Mouse (Mus musculus): ENCODE measurements around the gene Exoc3l2. TPM values are rescaled to one million over a fixed set of nuclear protein-coding genes. Genes with fewer than 3 reads are reported as not detected.

The Exoc3l2 gene
- polyA plus RNA-seq, 1 experiment from 2014 or later: 0.76 TPM

DNA sequence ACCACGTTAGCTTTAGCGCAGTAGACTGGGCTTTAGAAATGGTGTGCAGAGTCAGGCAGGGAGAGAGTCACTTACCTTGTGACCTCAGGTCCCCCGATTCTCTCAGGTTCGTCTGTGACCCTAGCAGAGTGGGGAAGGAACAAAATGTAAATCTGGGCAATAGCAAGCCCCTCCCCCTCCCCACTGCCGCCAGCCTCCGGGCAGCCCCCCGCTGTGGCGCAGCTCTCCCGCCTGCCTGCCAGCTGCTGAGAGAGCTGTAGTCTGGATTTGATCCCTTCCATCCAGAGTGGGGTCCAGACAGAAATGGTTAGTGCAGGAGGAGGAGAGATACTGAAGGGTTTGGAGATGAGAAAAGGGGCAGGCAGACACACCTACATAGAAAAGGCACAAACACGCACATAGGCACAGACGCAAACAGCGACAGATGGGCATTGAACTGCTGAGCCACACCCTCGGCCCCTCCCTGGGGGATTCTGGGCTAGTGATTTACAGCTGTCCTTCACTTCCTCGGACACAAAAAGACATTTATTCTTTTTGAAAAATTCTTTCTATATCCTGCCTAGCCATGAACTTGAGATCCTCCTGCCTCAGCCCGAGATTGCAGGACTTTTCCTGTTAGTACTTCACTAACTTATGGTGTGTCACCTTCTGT is 35.0 kb upstream of the Exoc3l2 start:
- DNase-seq (ENCODE audit: low spot score): no peak
- 65% methylated on average over 15 of the region's 15 CpGs for WGBS
- Histone ChIP-seq H3K9ac (ENCODE audit: low read depth, low read length) (no peak overlapping the region), H3K4me3 (ENCODE audit: low read depth, low read length) (no peak overlapping the region), H3K9me3 (ENCODE audit: control insufficient read depth, low read length) (no peaks in the 10 kb centered on the region), H3K4me1 (replicated peaks; ENCODE audit: control insufficient read depth, insufficient read depth, low read length) (no peaks in the 10 kb centered on the region), H3K27me3 (ENCODE audit: control insufficient read depth, insufficient read depth, low read length) (no peaks in the 10 kb centered on the region), H3K27ac (ENCODE audit: low read depth, low read length) (no peak overlapping the region; the same call in 1 of the 2 replicates), H3K36me3 (ENCODE audit: control insufficient read depth, insufficient read depth, low read length) (peaks cover 23% of the 10 kb centered on the region), H3K4me2 (replicated peaks; ENCODE audit: low read depth, low read length) (no peak overlapping the region)
- ATAC-seq (ENCODE audit: low FRiP score): no peak

DNA sequence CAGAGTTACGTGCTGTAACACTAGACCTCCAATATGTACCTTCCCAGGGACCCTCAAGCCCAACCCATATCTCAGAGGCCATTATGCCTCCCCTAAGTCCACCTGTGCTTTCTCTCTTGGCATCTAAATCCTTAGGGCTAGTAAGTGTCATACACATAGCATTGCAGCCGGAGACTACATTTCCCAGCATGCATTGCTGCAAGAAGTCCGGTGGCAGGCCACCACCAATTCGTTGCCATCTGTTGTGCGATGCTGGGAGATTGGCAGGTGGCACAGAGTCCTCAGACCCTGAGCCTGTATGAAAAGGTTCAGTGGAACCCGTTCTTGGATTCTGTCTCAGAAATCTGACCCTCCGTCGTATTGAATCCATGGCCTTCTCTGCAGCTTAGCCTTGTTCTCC is 33.4 kb upstream of the Exoc3l2 start:
- no peak for ATAC-seq (ENCODE audit: low FRiP score)

DNA sequence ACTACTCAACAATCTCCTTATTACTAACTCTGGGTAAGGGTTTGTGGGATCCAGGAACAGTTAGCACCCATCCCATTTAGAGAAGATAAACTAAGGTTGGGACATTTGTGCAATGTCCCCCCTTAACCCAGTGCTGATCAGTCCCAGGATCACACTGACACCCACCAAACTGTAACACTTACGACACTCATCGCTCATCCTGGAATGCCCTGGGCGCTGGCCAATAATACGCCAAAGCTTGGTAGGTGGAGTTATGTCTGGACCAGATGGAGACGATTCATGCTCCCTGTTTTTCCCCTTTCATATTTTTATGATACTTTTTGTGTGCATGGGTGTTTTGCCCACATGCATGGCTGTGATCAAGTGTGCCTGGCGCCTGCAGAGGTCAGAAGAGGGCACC is 32.7 kb upstream of the Exoc3l2 start:
- H3K4me3 ChIP-seq (ENCODE audit: low read depth, low read length): no peak overlapping the region
- H3K27me3 ChIP-seq (ENCODE audit: control insufficient read depth, insufficient read depth, low read length): no peaks in the 10 kb centered on the region
- H3K9me3 ChIP-seq (ENCODE audit: control insufficient read depth, low read length): no peaks in the 10 kb centered on the region
- no peaks in the 10 kb centered on the region for H3K4me1 ChIP-seq (replicated peaks; ENCODE audit: control insufficient read depth, insufficient read depth, low read length)
- 96% methylated on average over 6 of the region's 6 CpGs for WGBS
- H3K27ac ChIP-seq (ENCODE audit: low read depth, low read length): no peak overlapping the region
- H3K9ac ChIP-seq (ENCODE audit: low read depth, low read length): no peak overlapping the region
- no peak overlapping the region for H3K4me2 ChIP-seq (replicated peaks; ENCODE audit: low read depth, low read length)
- H3K36me3 ChIP-seq (ENCODE audit: control insufficient read depth, insufficient read depth, low read length): peaks cover 36% of the 10 kb centered on the region
- no peak for ATAC-seq (ENCODE audit: low FRiP score)
- no peak for DNase-seq (ENCODE audit: low spot score)

More for the DNA sequence above, 33.4 kb upstream of the Exoc3l2 start:
- no peak overlapping the region for H3K4me3 ChIP-seq (ENCODE audit: low read depth, low read length)
- WGBS: 70% methylated on average over 8 of the region's 8 CpGs
- no peaks in the 10 kb centered on the region for H3K9me3 ChIP-seq (ENCODE audit: control insufficient read depth, low read length)
- H3K9ac ChIP-seq (ENCODE audit: low read depth, low read length): no peak overlapping the region
- DNase-seq (ENCODE audit: low spot score): no peak
- H3K27ac ChIP-seq (ENCODE audit: low read depth, low read length): no peak overlapping the region
- H3K36me3 ChIP-seq (ENCODE audit: control insufficient read depth, insufficient read depth, low read length): peaks cover 34% of the 10 kb centered on the region
- H3K4me1 ChIP-seq (replicated peaks; ENCODE audit: control insufficient read depth, insufficient read depth, low read length): no peaks in the 10 kb centered on the region
- no peak overlapping the region for H3K4me2 ChIP-seq (replicated peaks; ENCODE audit: low read depth, low read length)
- H3K27me3 ChIP-seq (ENCODE audit: control insufficient read depth, insufficient read depth, low read length): no peaks in the 10 kb centered on the region

DNA sequence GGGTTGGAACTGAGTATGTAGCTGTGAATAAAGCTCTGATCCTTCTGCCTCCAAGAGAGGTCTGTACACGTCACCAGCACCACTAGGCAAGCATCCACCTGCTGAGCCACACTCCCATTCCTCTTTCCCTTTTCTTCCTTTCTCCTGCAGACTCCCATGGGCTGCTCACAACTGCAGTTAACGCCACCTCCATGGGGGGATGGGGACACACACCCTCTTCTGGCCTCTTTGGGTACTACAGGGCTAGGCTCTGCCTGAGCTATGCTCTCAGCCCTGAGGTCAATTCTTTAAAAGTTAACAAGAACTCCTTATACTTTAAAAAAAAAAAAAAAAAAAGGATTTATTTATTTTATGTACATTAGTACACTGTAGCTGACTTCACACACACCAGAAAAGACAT is 30.7 kb upstream of the Exoc3l2 start:
- Histone ChIP-seq H3K27ac (ENCODE audit: low read depth, low read length) (no peak overlapping the region), H3K36me3 (ENCODE audit: control insufficient read depth, insufficient read depth, low read length) (peaks cover 47% of the 10 kb centered on the region), H3K4me1 (replicated peaks; ENCODE audit: control insufficient read depth, insufficient read depth, low read length) (no peaks in the 10 kb centered on the region), H3K27me3 (ENCODE audit: control insufficient read depth, insufficient read depth, low read length) (no peaks in the 10 kb centered on the region), H3K9me3 (ENCODE audit: control insufficient read depth, low read length) (no peaks in the 10 kb centered on the region), H3K4me3 (ENCODE audit: low read depth, low read length) (no peak overlapping the region), H3K9ac (ENCODE audit: low read depth, low read length) (no peak overlapping the region), H3K4me2 (replicated peaks; ENCODE audit: low read depth, low read length) (no peak overlapping the region)
- ATAC-seq (ENCODE audit: low FRiP score) (no peak), DNase-seq (ENCODE audit: low spot score) (no peak)
- WGBS: 98% methylated on average over 2 of the region's 2 CpGs

DNA sequence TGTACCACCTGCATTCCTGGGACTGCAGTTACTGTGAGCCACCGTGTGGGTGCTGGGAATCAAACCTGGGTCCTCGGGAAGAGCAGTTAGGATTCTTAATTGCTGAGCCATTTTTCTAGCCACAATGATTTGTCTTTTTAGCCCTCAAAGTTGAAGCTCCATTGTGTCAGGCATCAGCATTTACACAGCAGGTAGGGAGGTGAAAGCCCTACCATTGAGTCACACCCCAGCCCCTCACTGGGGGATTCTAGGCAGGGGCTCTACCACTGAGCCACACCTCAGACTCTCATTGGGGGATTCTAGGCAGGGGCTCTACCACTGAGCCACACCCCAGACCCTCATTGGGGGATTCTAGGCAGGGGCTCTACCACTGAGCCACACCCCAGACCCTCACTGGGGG is 26.9 kb upstream of the Exoc3l2 start:
- WGBS: 93% methylated on average over 2 of the region's 2 CpGs
- DNase-seq (ENCODE audit: low spot score) (no peak), ATAC-seq (ENCODE audit: low FRiP score) (no peak)
- Histone ChIP-seq H3K27me3 (ENCODE audit: control insufficient read depth, insufficient read depth, low read length) (no peaks in the 10 kb centered on the region), H3K4me2 (replicated peaks; ENCODE audit: low read depth, low read length) (no peak overlapping the region), H3K9me3 (ENCODE audit: control insufficient read depth, low read length) (no peaks in the 10 kb centered on the region), H3K36me3 (ENCODE audit: control insufficient read depth, insufficient read depth, low read length) (peaks cover 45% of the 10 kb centered on the region), H3K27ac (ENCODE audit: low read depth, low read length) (no peak overlapping the region), H3K4me3 (ENCODE audit: low read depth, low read length) (no peak overlapping the region), H3K4me1 (replicated peaks; ENCODE audit: control insufficient read depth, insufficient read depth, low read length) (no peaks in the 10 kb centered on the region), H3K9ac (ENCODE audit: low read depth, low read length) (no peak overlapping the region)

DNA sequence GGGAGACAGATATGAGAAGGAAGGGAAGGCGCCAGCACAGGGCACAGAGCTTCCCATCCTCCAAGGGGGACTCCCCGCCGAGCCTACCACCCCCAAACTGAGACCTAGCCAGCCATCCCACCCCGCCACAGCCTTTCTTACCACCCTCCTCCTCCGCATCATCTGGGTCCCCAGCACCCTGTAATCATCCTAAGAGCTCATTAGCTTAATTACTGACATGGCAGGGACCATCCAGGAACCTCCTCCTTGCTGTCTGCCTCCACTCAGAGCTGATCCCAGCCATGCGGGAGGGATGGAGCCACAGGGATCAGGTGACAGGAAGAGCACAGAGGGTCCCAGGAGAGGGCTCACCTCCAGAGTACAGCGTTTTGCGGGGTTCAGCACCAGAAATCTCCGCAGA is 26.1 kb upstream of the Exoc3l2 start:
- H3K4me3 ChIP-seq (ENCODE audit: low read depth, low read length): no peak overlapping the region
- ATAC-seq (ENCODE audit: low FRiP score) (no peak), DNase-seq (ENCODE audit: low spot score) (no peak)
- H3K36me3 ChIP-seq (ENCODE audit: control insufficient read depth, insufficient read depth, low read length): peaks cover 43% of the 10 kb centered on the region
- H3K27ac ChIP-seq (ENCODE audit: low read depth, low read length): no peak overlapping the region
- H3K27me3 ChIP-seq (ENCODE audit: control insufficient read depth, insufficient read depth, low read length): no peaks in the 10 kb centered on the region
- 92% methylated on average over 9 of the region's 9 CpGs for WGBS
- H3K4me2 ChIP-seq (replicated peaks; ENCODE audit: low read depth, low read length): no peak overlapping the region
- no peaks in the 10 kb centered on the region for H3K4me1 ChIP-seq (replicated peaks; ENCODE audit: control insufficient read depth, insufficient read depth, low read length)
- H3K9ac ChIP-seq (ENCODE audit: low read depth, low read length): no peak overlapping the region
- H3K9me3 ChIP-seq (ENCODE audit: control insufficient read depth, low read length): no peaks in the 10 kb centered on the region

DNA sequence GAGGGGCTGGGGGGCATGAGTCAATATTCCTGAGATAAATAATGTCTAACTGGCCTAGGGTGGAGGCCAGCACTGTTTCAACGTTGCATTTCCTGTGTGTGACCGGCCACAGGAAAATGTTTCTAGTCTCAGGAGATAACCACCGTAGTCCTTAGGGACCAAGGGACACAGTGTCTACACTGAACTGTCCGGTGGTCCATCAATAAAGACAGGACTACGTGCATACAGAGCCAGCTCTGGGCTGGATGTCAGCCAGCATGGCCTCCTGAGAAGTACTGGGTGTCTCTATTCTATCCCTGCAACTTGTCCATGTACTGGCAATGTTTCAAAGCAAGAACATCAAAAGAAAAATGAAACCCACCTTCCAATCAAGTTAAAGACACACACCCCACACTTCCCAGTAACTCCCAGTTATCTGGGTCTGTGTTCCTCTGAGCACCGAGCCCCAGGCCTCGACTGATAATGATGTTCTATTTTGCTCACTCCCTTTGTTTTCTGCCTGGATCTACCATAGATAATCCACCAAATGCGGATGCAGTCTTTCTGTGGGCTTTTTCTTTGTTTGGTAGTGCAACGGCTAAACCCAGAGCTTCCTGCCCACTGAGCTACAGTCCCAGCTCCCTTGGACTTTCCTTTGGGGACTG is 21.6 kb upstream of the Exoc3l2 start:
- no peak overlapping the region for H3K27ac ChIP-seq (ENCODE audit: low read depth, low read length)
- no peak overlapping the region for H3K4me2 ChIP-seq (replicated peaks; ENCODE audit: low read depth, low read length)
- H3K4me1 ChIP-seq (replicated peaks; ENCODE audit: control insufficient read depth, insufficient read depth, low read length): no peaks in the 10 kb centered on the region
- H3K36me3 ChIP-seq (ENCODE audit: control insufficient read depth, insufficient read depth, low read length): peaks cover 17% of the 10 kb centered on the region
- no peaks in the 10 kb centered on the region for H3K9me3 ChIP-seq (ENCODE audit: control insufficient read depth, low read length)
- no peaks in the 10 kb centered on the region for H3K27me3 ChIP-seq (ENCODE audit: control insufficient read depth, insufficient read depth, low read length)
- no peak overlapping the region for H3K4me3 ChIP-seq (ENCODE audit: low read depth, low read length)
- ATAC-seq (ENCODE audit: low FRiP score): no peak
- WGBS: 91% methylated on average over 9 of the region's 9 CpGs
- H3K9ac ChIP-seq (ENCODE audit: low read depth, low read length): no peak overlapping the region
- DNase-seq (ENCODE audit: low spot score): no peak

DNA sequence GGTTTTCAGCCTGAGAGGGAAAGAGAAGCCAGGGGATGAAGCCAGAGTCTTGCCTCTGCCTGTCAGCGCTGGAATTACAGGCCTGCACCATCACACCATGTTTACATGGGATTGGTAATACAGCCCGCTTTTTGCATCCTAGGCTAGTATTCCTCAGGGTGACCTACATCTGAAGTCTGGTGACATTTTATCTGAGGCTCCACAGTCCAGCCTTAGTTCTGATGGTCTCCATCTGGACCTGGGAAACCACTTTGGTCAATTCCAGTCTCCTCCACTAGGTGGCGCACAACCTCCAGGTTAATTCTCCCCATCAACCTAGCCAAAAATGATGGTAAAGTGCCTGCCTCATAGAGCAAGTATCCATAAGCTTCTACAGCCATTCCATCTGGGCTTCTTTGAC is 19.8 kb upstream of the Exoc3l2 start:
- no peaks in the 10 kb centered on the region for H3K27me3 ChIP-seq (ENCODE audit: control insufficient read depth, insufficient read depth, low read length)
- 44% methylated on average over 3 of the region's 3 CpGs for WGBS
- no peak overlapping the region for H3K9ac ChIP-seq (ENCODE audit: low read depth, low read length)
- H3K27ac ChIP-seq (ENCODE audit: low read depth, low read length): no peak overlapping the region
- no peaks in the 10 kb centered on the region for H3K9me3 ChIP-seq (ENCODE audit: control insufficient read depth, low read length)
- H3K4me1 ChIP-seq (replicated peaks; ENCODE audit: control insufficient read depth, insufficient read depth, low read length): no peaks in the 10 kb centered on the region
- H3K4me2 ChIP-seq (replicated peaks; ENCODE audit: low read depth, low read length): no peak overlapping the region
- H3K4me3 ChIP-seq (ENCODE audit: low read depth, low read length): no peak overlapping the region
- H3K36me3 ChIP-seq (ENCODE audit: control insufficient read depth, insufficient read depth, low read length): peaks cover 12% of the 10 kb centered on the region
- DNase-seq (ENCODE audit: low spot score) (peak; percentile 90), ATAC-seq (ENCODE audit: low FRiP score) (peak; percentile 43; the same call in 1 of the 2 replicates)

DNA sequence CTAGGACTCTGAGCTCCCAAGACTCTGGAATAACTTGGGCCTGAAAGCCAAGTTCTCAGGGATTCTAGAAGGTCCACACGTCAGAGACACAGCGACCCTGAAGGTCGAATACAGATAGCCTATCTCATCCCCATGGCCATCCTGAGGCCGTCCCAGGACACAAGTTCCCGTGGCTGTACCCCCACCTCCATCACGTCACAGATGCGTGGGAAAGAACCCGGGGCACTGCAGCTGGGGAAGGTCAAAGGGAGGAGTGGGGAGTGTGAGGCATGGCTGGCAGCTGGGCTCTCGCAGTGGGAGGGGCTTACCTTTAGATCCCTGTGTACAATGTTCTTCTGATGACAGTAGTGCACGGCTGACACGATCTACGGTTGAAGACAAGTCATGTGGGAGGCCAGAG is 18.3 kb upstream of the Exoc3l2 start:
- H3K36me3 ChIP-seq (ENCODE audit: control insufficient read depth, insufficient read depth, low read length): peaks cover 15% of the 10 kb centered on the region
- 83% methylated on average over 12 of the region's 12 CpGs for WGBS

More for the DNA sequence above, 18.3 kb upstream of the Exoc3l2 start:
- Histone ChIP-seq H3K4me1 (replicated peaks; ENCODE audit: control insufficient read depth, insufficient read depth, low read length) (no peaks in the 10 kb centered on the region), H3K9me3 (ENCODE audit: control insufficient read depth, low read length) (no peaks in the 10 kb centered on the region), H3K27me3 (ENCODE audit: control insufficient read depth, insufficient read depth, low read length) (no peaks in the 10 kb centered on the region), H3K9ac (ENCODE audit: low read depth, low read length) (no peak overlapping the region), H3K27ac (ENCODE audit: low read depth, low read length) (no peak overlapping the region), H3K4me2 (replicated peaks; ENCODE audit: low read depth, low read length) (no peak overlapping the region), H3K4me3 (ENCODE audit: low read depth, low read length) (no peak overlapping the region)
- DNase-seq (ENCODE audit: low spot score): no peak
- ATAC-seq (ENCODE audit: low FRiP score): no peak

All from hindbrain, embryonic 11.5 days (tissue).